Mouse (Mus musculus): ENCODE results near the gene AC124108.1. TPM values are rescaled to one million over a fixed set of nuclear protein-coding genes. Genes with fewer than 3 reads are reported as not detected.
"Not testable (repeated sequence)": the region's sequence is repeated elsewhere in the genome, so short reads cannot be mapped to it uniquely, and the experiment has no call there.

AC124108.1 gene
- total RNA-seq, 2 experiments from 2014 or later: not detected

DNA sequence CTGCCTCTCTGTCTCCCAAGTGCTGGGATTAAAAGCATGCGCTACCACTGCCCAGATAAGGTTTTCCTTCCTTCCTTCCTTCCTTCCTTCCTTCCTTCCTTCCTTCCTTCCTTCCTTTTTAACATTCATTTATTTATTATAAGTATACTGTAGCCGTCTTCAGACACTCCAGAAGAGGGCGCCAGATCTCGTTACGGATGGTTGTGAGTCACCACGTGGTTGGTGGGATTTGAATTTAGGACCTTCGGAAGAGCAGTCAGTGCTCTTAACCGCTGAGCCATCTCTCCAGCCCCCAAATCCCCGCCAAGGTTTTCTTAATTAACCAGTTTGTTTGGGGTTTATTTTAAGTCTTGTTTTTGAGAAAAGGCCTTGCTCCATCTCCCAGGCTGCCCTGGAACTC, 28.6 kb upstream of the AC124108.1 start:
- intact Hi-C loops (cut with DNase I); DNase-seq (ENCODE audit: low spot score): not testable (repeated sequence)

DNA sequence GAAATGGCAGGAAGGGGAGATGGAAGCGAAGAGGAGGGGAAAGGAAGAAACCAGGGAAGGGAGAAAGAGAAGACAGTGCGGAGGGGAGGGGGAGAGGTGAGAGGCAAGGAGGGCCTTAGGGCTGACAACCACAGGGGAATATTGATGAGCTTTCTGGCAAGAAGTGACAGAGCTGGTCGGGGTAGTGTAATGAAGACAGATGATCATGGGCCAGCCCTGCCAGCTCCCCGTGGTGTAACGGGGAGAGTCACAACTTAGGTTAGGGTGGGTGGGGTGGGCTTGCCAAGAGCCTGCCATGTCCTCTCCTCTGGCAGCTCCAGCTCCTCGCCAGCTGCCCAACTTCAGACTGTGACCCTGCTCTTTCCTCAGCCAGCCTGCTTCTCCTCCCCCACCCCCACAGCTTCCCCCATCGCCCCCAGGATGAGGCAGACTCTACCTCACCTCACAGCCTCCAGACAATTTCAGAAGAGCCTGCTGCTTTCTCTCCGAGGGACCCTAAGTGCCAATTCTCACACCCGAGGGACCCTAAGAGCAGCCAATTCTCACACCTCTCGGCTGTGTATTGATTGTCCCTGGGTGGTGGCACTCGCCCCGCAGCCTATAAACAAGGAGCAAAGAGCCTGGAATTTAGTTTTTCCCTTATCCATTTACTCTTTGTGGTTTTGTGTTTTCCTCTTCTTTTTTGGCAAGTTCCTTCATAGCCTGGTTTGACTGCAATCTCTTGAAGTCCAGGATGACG, 26.3 kb upstream of the AC124108.1 start:
- intact Hi-C loops (cut with DNase I): no loop called here
- DNase-seq (ENCODE audit: low spot score): no peak

GRCm38 (mm10) chr1:132165859-132166258, 25.4 kb upstream of the AC124108.1 start:
- intact Hi-C loops (cut with DNase I): no loop called here
- no peak for DNase-seq (ENCODE audit: low spot score)

DNA sequence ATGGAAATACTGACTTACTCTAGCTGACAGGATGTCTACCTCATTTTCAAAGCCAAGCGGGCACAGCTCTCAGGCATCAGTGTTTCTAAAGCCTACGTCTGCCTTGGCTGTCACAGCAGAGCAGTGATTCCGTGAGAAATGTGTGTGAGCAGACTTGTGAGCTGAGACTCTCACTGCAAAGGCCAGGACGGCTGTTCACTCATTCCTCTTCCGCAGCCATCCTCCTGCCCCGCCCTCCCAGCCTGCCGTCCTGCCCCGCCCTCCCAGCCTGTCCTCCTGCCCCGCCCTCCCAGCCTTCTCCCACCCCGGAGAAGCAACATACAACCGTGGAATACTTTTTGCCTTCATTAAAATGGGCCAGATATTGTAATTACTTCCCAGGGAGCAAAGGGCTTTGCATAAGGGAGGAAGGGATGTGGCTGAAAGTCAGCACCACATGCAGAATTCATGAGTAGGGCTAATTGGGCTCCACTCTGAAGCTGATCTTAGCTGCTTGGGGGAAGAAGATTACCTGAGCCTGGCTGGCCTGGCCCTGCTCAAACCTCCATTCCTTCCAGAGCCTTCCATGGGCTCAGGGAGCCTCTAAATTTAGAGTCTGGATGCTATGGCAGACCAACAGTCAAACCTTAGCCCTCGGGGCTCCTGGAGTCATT, 23.0 kb upstream of the AC124108.1 start:
- DNase-seq (ENCODE audit: low spot score): no peak

DNA sequence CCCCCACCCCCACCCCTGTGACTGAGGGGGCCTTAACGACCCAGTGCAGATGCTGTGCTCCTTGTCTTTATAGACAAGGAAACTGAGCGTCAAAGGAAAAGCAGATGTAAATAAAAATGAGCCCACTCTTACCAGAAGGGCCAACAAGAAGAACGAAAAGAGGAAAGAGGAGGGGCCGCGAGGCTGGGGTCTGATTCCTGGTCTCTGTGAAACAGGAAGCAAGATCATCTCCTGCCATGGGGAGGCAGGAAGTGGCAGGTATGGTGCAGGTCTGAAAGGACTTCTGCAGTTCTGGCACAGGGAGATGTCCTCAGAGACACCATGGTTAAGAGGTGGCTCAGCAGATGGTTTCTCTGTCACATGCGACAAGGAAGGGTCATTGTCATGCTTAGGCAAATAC, 20.6 kb upstream of the AC124108.1 start:
- intact Hi-C loops (cut with DNase I): no loop called here
- no peak for DNase-seq (ENCODE audit: low spot score)

More for the DNA sequence above, 23.0 kb upstream of the AC124108.1 start:
- intact Hi-C loops (cut with DNase I): no loop called here

GRCm38 (mm10) chr1:132171619-132172018, 19.6 kb upstream of the AC124108.1 start:
- DNase-seq (ENCODE audit: low spot score): no peak
- intact Hi-C loops (cut with DNase I): no loop called here

DNA sequence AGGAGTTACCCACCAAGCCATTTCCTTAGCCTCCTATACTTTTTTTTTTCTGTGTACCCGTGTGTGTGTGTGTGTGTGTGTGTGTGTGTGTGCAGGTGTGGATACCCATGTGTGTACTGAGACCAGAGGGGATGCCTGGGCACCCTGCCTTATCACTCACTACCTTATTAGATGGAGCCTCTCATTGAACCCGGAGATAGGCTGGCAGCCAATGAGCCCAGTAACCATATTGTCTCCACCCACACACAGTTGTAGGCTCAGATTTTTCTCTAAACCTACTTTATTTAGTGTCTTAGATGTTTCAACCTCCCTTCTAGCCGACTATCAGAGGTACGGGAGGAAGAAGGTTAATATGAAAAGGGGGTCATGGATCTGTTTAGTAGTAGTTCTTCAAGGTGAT, 5.0 kb upstream of the AC124108.1 start:
- intact Hi-C loops (cut with DNase I): no loop called here

GRCm38 (mm10) chr1:132188442-132189066, 2.7 kb upstream of the AC124108.1 start:
- intact Hi-C loops (cut with DNase I): no loop called here
- DNase-seq (ENCODE audit: low spot score): no peak

More for the DNA sequence above, 5.0 kb upstream of the AC124108.1 start:
- no peak for DNase-seq (ENCODE audit: low spot score)

DNA sequence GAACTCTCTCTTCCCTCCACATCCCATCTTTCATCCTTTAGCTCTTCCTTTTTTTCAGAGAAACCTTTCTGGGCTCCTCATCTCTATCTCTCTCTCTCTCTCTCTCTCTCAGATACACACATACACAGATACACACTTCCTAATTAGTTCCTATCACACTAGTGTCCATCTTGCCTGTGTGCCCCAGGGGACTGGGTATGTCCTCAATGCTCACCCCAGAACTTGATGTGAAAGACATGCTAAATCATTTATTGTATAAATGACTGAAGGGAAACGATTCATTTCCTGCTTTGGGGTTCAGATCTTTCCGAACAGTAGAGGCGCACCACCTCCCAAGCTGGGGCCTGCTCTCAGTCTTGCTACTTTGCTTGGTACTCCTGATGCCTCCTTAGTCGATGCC, 2.0 kb upstream of the AC124108.1 start:
- DNase-seq (ENCODE audit: low spot score): no peak
- intact Hi-C loops (cut with DNase I): no loop called here

DNA sequence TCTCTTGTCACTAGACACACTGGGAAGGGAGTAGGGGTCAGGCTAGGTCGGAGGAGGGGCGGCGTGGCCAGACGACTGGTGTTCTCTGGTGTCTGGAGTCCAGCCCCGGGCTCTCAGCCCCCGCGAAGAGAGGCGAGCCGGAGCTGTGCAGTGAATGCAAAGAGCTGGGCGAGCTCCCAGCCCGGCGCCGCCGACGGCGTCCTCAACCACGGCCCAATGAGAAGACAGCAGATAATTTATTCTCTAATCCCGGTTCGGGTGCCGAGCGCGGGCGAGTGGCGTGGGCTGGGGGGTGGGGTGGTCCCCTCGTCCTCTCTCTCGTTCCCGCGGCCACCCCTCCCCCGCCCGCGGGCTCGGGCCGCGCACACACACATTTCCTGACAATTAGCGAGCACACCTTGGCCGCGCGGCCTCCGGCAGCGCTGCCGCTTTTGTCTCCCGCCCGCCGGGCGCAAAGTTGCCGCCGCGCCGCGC, 1.2 kb upstream of the AC124108.1 start:
- no peak for DNase-seq (ENCODE audit: low spot score)
- intact Hi-C loops (cut with DNase I): no loop called here

- no peak for DNase-seq (ENCODE audit: low spot score)
- intact Hi-C loops (cut with DNase I): no loop called here
These were observed 600 bp upstream of the AC124108.1 start for GRCm38 (mm10) chr1:132190621-132191092.

GRCm38 (mm10) chr1:132191786-132192680, 776 bp downstream of the AC124108.1 start:
- no peak for DNase-seq (ENCODE audit: low spot score)
- intact Hi-C loops (cut with DNase I): no loop called here

DNA sequence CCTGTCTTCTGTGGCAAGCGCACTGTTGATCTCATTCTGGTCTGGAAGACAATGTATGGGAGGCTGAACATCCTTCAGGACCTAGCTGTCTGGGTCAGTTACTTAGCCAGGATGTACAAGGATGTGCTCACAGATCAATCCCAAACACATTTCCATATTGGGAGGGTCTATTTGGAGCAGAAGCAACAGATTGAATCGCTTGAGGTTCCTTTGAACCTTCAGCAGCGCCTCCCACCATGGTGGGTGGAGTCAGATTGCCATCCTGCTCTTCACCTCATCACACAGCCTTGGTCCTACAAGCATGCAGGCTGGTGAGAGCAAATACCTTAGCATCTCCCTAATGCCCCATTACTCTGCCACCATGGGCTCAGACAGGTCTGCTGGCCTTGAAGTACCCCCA, 2.5 kb downstream of the AC124108.1 start:
- intact Hi-C loops (cut with DNase I): no loop called here
- no peak for DNase-seq (ENCODE audit: low spot score)

GRCm38 (mm10) chr1:132194624-132195023, 3.4 kb downstream of the AC124108.1 start:
- intact Hi-C loops (cut with DNase I): no loop called here
- DNase-seq (ENCODE audit: low spot score): no peak

DNA sequence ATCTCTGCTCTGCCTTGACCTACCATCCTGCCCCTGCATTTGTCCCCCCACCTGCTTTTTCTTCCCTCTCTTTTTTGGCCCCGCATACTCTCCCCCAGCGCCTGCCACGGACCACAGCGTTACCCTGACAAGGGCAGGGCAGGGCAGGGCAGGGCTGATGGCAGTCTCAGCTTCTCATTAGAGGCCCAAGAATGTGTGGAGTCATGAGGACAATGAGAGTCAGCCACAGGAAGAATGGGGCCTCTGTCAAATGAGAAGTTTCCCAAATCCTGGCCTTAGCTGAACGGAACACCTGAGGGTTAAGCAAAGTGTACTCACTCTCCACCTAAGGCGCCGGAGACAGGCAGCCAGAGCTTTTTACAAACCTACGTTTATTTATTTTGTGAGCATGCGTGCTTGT, 3.8 kb downstream of the AC124108.1 start:
- intact Hi-C loops (cut with DNase I): no loop called here
- DNase-seq (ENCODE audit: low spot score): no peak

DNA sequence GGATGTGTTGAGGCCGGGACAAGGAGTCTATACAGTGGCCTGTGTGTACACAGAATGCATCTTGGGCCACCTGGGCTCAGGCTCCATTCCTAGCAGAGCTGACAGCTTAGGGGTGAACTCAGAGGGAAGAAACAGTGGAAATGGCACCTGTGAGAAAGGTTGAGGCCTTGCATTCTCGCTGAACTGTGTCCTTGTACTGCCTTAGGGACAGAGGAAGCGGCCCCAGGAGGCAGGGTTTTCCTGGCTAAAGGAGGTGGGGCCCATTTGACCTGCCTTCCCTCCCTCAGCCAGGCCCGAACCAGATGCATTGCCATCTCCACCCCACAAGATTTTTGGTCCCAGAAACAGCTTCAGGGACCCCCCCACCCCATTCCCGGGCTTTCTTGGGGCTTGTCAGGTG, 4.4 kb downstream of the AC124108.1 start:
- intact Hi-C loops (cut with DNase I): no loop called here
- DNase-seq (ENCODE audit: low spot score): no peak

- no peak for DNase-seq (ENCODE audit: low spot score)
- intact Hi-C loops (cut with DNase I): no loop called here
These were observed 5.1 kb downstream of the AC124108.1 start for GRCm38 (mm10) chr1:132196337-132196736.

DNA sequence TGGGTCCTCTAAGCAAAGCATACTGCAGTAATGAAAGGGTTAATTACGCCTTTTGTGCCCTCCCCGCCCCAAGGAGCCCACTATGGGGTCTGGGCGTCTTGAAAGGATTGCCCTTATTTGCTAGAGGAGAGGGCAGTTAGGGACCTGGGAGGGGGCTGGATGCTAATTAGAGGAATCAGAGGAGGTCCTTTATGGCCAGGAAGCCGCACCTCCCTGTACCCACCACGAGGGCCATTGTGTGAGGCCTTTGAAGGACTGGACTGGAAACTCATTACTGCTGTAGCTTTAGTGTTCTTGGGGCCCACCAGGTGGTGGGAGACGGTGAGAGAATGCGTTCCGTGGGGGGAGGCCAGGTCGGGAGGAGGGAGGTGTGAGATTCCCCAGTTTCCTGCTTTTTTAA, 6.4 kb downstream of the AC124108.1 start:
- no peak for DNase-seq (ENCODE audit: low spot score)
- intact Hi-C loops (cut with DNase I): no loop called here

GRCm38 (mm10) chr1:132198401-132199071, 7.3 kb downstream of the AC124108.1 start:
- intact Hi-C loops (cut with DNase I): no loop called here
- no peak for DNase-seq (ENCODE audit: low spot score)
